ENCODE assay signal across 12 mouse cellular contexts in genomic region chr13:95965162-95965561, GRCm38 (mm10).
DNase-seq lines count a peak whose midpoint lies in the region; ATAC-seq and TF ChIP-seq lines count a peak whose summit lies in the region.
"Had no signal": no experiment of that assay in that cellular context is flagged by ENCODE, and none has a peak within 500 bp of the region (broad histone marks: within the 10 kb centered on the region; RNA-seq: fewer than 3 reads in every experiment).

No protein-coding gene starts in this region.

- H3K4me2 ChIP-seq in limb, embryonic 13.5 days (replicated peaks) = no peak overlapping the region
- no peak overlapping the region for H3K4me2 ChIP-seq in embryonic facial prominence, embryonic 15.5 days (replicated peaks)
- peak overlapping the region; percentile 51 for H3K4me2 ChIP-seq in liver, embryonic 16.5 days (ENCODE audit: low read depth, low read length)
- H3K4me2 ChIP-seq: lung, embryonic 14.5 days; midbrain, embryonic 12.5 days had no signal

- H3K27ac ChIP-seq in limb, embryonic 13.5 days = 0 out of 2 replicates have a peak overlapping the region, but pooled peaks have one; percentile 22
- H3K27ac ChIP-seq in limb, embryonic 10.5 days = no peak overlapping the region
- H3K27ac ChIP-seq in embryonic facial prominence, embryonic 15.5 days (replicated peaks) = peak overlapping the region; percentile 83; the same call in 1 of the 2 replicates
- peak overlapping the region; percentile 90 for H3K27ac ChIP-seq in liver, embryonic 16.5 days (ENCODE audit: low read length)
- no peak overlapping the region; the same call in 1 of the 2 replicates for H3K27ac ChIP-seq in thymus, adult 2 months (ENCODE audit: control insufficient read depth, insufficient read depth, low read length)
- H3K27ac ChIP-seq: midbrain, embryonic 12.5 days had no signal

- no peak overlapping the region for H3K4me3 ChIP-seq in limb, embryonic 13.5 days
- H3K4me3 ChIP-seq in limb, embryonic 10.5 days = no peak overlapping the region
- no peak overlapping the region for H3K4me3 ChIP-seq in embryonic facial prominence, embryonic 15.5 days (replicated peaks)
- peak overlapping the region; percentile 13; the same call in 1 of the 2 replicates for H3K4me3 ChIP-seq in liver, embryonic 16.5 days (ENCODE audit: low read depth, low read length)
- no peak overlapping the region for H3K4me3 ChIP-seq in thymus, adult 2 months (ENCODE audit: control insufficient read depth, insufficient read depth, low read length)
- H3K4me3 ChIP-seq: midbrain, embryonic 12.5 days had no signal

- peaks cover 33% of the 10 kb centered on the region for H3K4me1 ChIP-seq in limb, embryonic 13.5 days
- peaks cover 17% of the 10 kb centered on the region for H3K4me1 ChIP-seq in limb, embryonic 10.5 days
- peaks cover 33% of the 10 kb centered on the region for H3K4me1 ChIP-seq in embryonic facial prominence, embryonic 15.5 days
- H3K4me1 ChIP-seq in liver, embryonic 16.5 days (ENCODE audit: control insufficient read depth, low read depth, low read length) = peaks cover 64% of the 10 kb centered on the region
- peaks cover 33% of the 10 kb centered on the region for H3K4me1 ChIP-seq in thymus, adult 2 months (replicated peaks; ENCODE audit: control insufficient read depth, insufficient read depth, low read length)

- H3K9me3 ChIP-seq in limb, embryonic 13.5 days = no peaks in the 10 kb centered on the region
- H3K9me3 ChIP-seq in limb, embryonic 10.5 days (replicated peaks) = no peaks in the 10 kb centered on the region
- no peaks in the 10 kb centered on the region for H3K9me3 ChIP-seq in embryonic facial prominence, embryonic 15.5 days (replicated peaks)
- H3K9me3 ChIP-seq in liver, embryonic 16.5 days (replicated peaks; ENCODE audit: control insufficient read depth, low read length) = no peaks in the 10 kb centered on the region
- H3K9me3 ChIP-seq: midbrain, embryonic 12.5 days had no signal

- intact Hi-C loops in left cerebral cortex, postnatal 14 days (cut with DNase I) = no loop called here

- TF ChIP-seq CTCF in thymus, adult 2 months (IDR thresholded peaks at IDR 0.05; ENCODE audit: borderline replicate concordance, control insufficient read depth, extremely low read depth, insufficient read depth, low read length, poor library complexity) = no peak

- no peak for ATAC-seq in limb, embryonic 13.5 days (ENCODE audit: low FRiP score, low read depth)
- ATAC-seq in embryonic facial prominence, embryonic 15.5 days (ENCODE audit: insufficient number of reproducible peaks, low FRiP score, low TSS enrichment, low read depth) = no peak
- peak; percentile 90 for ATAC-seq in liver, embryonic 16.5 days (ENCODE audit: low read depth)

- no peaks in the 10 kb centered on the region for H3K36me3 ChIP-seq in limb, embryonic 13.5 days
- no peaks in the 10 kb centered on the region for H3K36me3 ChIP-seq in limb, embryonic 10.5 days
- no peaks in the 10 kb centered on the region for H3K36me3 ChIP-seq in embryonic facial prominence, embryonic 15.5 days
- no peaks in the 10 kb centered on the region for H3K36me3 ChIP-seq in liver, embryonic 16.5 days (ENCODE audit: control insufficient read depth, insufficient read depth)
- H3K36me3 ChIP-seq in thymus, adult 2 months (ENCODE audit: control insufficient read depth, insufficient read depth, low read length) = no peaks in the 10 kb centered on the region
- H3K36me3 ChIP-seq: midbrain, embryonic 12.5 days had no signal

- no peak overlapping the region for H3K9ac ChIP-seq in limb, embryonic 13.5 days
- no peak overlapping the region for H3K9ac ChIP-seq in embryonic facial prominence, embryonic 15.5 days
- peak overlapping the region; percentile 42 for H3K9ac ChIP-seq in liver, embryonic 16.5 days (ENCODE audit: low read depth, low read length)
- H3K9ac ChIP-seq: lung, embryonic 14.5 days; midbrain, embryonic 12.5 days had no signal

- no peak for TF ChIP-seq POLR2A in thymus, adult 2 months (IDR thresholded peaks at IDR 0.05; ENCODE audit: control insufficient read depth, extremely low read depth, insufficient read depth, low read length, poor library complexity)

- 0 out of 2 replicates have a peak, but pooled peaks cover 3% of the 10 kb centered on the region for H3K27me3 ChIP-seq in limb, embryonic 13.5 days
- H3K27me3 ChIP-seq in limb, embryonic 10.5 days (ENCODE audit: low read depth, poor library complexity, severe bottlenecking) = peaks cover 11% of the 10 kb centered on the region
- no peaks in the 10 kb centered on the region for H3K27me3 ChIP-seq in embryonic facial prominence, embryonic 15.5 days
- no peaks in the 10 kb centered on the region for H3K27me3 ChIP-seq in liver, embryonic 16.5 days (ENCODE audit: control insufficient read depth, insufficient read depth, low read depth, low read length)
- H3K27me3 ChIP-seq in thymus, adult 2 months (ENCODE audit: control insufficient read depth, insufficient read depth, low read length) = no peaks in the 10 kb centered on the region

- WGBS in limb, embryonic 13.5 days = 67% methylated on average over 10 of the region's 10 CpGs
- WGBS in limb, embryonic 10.5 days = 65% methylated on average over 10 of the region's 10 CpGs
- 63% methylated on average over 10 of the region's 10 CpGs for WGBS in embryonic facial prominence, embryonic 15.5 days
- WGBS in liver, embryonic 16.5 days (ENCODE audit: insufficient replicate concordance) = 20% methylated on average over 10 of the region's 10 CpGs
- 83% methylated on average over 10 of the region's 10 CpGs for WGBS in thymus, adult 2 months

- no peak for DNase-seq in limb, embryonic 10.5 days (ENCODE audit: low spot score)
- DNase-seq in c-Kit-positive CD71-positive TER-119-negative erythroid progenitor cells, embryonic 14.5 days (ENCODE audit: low read depth) = peak; percentile 66
- no peak for DNase-seq in left cerebral cortex, postnatal 14 days (ENCODE audit: low spot score in 2 of 2)
- DNase-seq in retina, postnatal 1 day = no peak
- no peak for DNase-seq in thymus, adult 2 months
- DNase-seq: cerebellum, adult 9-11 months; kidney, adult 18-20 months; lung, embryonic 14.5 days had no signal

Comparison
In these comparisons a context has a peak if more than half of its experiments do, and no peak if none do; other contexts are left out.
1. H3K27ac ChIP-seq: peak in limb, embryonic 13.5 days (single experiment), embryonic facial prominence, embryonic 15.5 days (single experiment) and liver, embryonic 16.5 days (single experiment); none in limb, embryonic 10.5 days (single experiment) and thymus, adult 2 months (single experiment).